Mouse (Mus musculus) forebrain, postnatal 0 days (tissue): ENCODE results near the gene Ccdc122. TPM values are rescaled to one million over a fixed set of nuclear protein-coding genes. Genes with fewer than 3 reads are reported as not detected.

Experiments
- ATAC-seq: fragments of 200-750 bp; cut with Nextera tagmentation; 2 replicates; pipeline ENCODE4 v1.8.0; 2017; ENCODE audit warnings: mild to moderate bottlenecking, moderate library complexity
- DNase-seq: peaks from one replicate; pipeline ENCODE4 v3.0.0-alpha.2; 2015
- H3K27ac ChIP-seq: fragments of 300-500 bp; sonication (generic); 2 replicates; pipeline ENCODE4 v1.5.1; 2014; ENCODE audit warnings: low read depth, mild to moderate bottlenecking, antibody characterized with exemption, low read length, moderate library complexity, mixed read lengths
- H3K27me3 ChIP-seq: fragments of 300-500 bp; sonication (generic); 2 replicates; pipeline ENCODE4 v1.6.1; 2014; ENCODE audit warnings: mild to moderate bottlenecking, low read length, mixed read lengths; ENCODE audit not compliant: insufficient read depth
- H3K36me3 ChIP-seq: fragments of 300-500 bp; sonication (generic); 2 replicates; pipeline ENCODE4 v1.6.1; 2014; ENCODE audit warnings: mild to moderate bottlenecking, moderate library complexity; ENCODE audit not compliant: insufficient read depth
- H3K4me1 ChIP-seq: fragments of 300-500 bp; sonication (generic); 2 replicates; pipeline ENCODE4 v1.6.1; 2014; ENCODE audit warnings: antibody characterized with exemption; ENCODE audit not compliant: insufficient read depth
- H3K4me2 ChIP-seq: fragments of 300-500 bp; sonication (generic); 2 replicates; pipeline ENCODE4 v1.6.1; 2014; ENCODE audit warnings: low read depth, mild to moderate bottlenecking, moderate library complexity
- H3K4me3 ChIP-seq: fragments of 300-500 bp; sonication (generic); 2 replicates; pipeline ENCODE4 v1.5.1; 2014; ENCODE audit warnings: low read depth, low read length, mixed read lengths
- H3K9ac ChIP-seq: fragments of 300-500 bp; sonication (generic); 2 replicates; pipeline ENCODE4 v1.6.1; 2014; ENCODE audit warnings: mild to moderate bottlenecking
- H3K9me3 ChIP-seq: fragments of 300-500 bp; sonication (generic); 2 replicates; pipeline ENCODE4 v1.6.1; 2016; ENCODE audit warnings: low read length
- CTCF ChIP-seq: sonication (generic); IDR thresholded peaks from 2 replicates; pipeline ENCODE4 v1.5.1; 2016; ENCODE audit warnings: antibody characterized with exemption, control low read depth, low read depth
- WGBS: fragments of 180-500 bp; shearing (Covaris S2); extraction: QIAGEN DNeasy Blood & Tissue Kit; methylation state at CpG from one replicate; pipeline ENCODE4 v1.1.7; 2014; 5-methylcytosine and 5-hydroxymethylcytosine counted together
- polyA plus RNA-seq: library from polyadenylated mRNA; unstranded; fragments of >200 nt; fragmentation: Nextera tagmentation; extraction: Ambion mirVana; gene quantifications from 2 replicates; pipeline ENCODE4 v1.2.1, GENCODE M21; 2015
- total RNA-seq: library from RNA; depleted of rRNA; stranded (reverse); fragments of >200 nt; gene quantifications from 2 replicates; pipeline ENCODE4 v1.2.3, GENCODE M21; 2014

The Ccdc122 gene
- total and polyA plus RNA-seq, 2 experiments from 2014 or later, result 0.43 to 1.0 TPM

- no peak for TF ChIP-seq CTCF
- 94% methylated on average over 5 of the region's 5 CpGs for WGBS
- H3K9ac ChIP-seq, result no peak overlapping the region
- DNase-seq (no peak), ATAC-seq (no peak)
- H3K36me3 ChIP-seq, result no peaks in the 10 kb centered on the region
- H3K4me2 ChIP-seq, result no peak overlapping the region
- no peak overlapping the region for H3K4me3 ChIP-seq
- H3K4me1 ChIP-seq, result no peaks in the 10 kb centered on the region
- no peak overlapping the region for H3K27ac ChIP-seq
- no peaks in the 10 kb centered on the region for H3K9me3 ChIP-seq
- H3K27me3 ChIP-seq, result no peaks in the 10 kb centered on the region
Observed at GRCm38 (mm10) chr14:77130612-77131011, 94.0 kb downstream of the Ccdc122 start.

- no peak for DNase-seq
- Histone ChIP-seq H3K9ac (no peak overlapping the region), H3K4me1 (no peaks in the 10 kb centered on the region), H3K9me3 (no peaks in the 10 kb centered on the region), H3K27ac (no peak overlapping the region), H3K36me3 (no peaks in the 10 kb centered on the region), H3K27me3 (no peaks in the 10 kb centered on the region), H3K4me3 (no peak overlapping the region), H3K4me2 (no peak overlapping the region)
- WGBS, result 24% methylated on average over 6 of the region's 6 CpGs
- TF ChIP-seq CTCF, result no peak
- no peak for ATAC-seq
Observed at GRCm38 (mm10) chr14:77136936-77137335, 100.4 kb downstream of the Ccdc122 start.

GRCm38 (mm10) chr14:77141324-77142282 lies 105.0 kb downstream of the Ccdc122 start:
- ATAC-seq, result peak; percentile 94
- no peak overlapping the region for H3K27ac ChIP-seq
- 26% methylated on average over 17 of the region's 17 CpGs for WGBS
- no peaks in the 10 kb centered on the region for H3K9me3 ChIP-seq
- H3K4me3 ChIP-seq, result no peak overlapping the region
- H3K36me3 ChIP-seq, result no peaks in the 10 kb centered on the region
- peak; percentile 95 for DNase-seq
- H3K27me3 ChIP-seq, result no peaks in the 10 kb centered on the region
- no peak overlapping the region for H3K9ac ChIP-seq
- H3K4me1 ChIP-seq, result no peaks in the 10 kb centered on the region
- TF ChIP-seq CTCF, result peak; percentile 84
- H3K4me2 ChIP-seq, result no peak overlapping the region

DNA sequence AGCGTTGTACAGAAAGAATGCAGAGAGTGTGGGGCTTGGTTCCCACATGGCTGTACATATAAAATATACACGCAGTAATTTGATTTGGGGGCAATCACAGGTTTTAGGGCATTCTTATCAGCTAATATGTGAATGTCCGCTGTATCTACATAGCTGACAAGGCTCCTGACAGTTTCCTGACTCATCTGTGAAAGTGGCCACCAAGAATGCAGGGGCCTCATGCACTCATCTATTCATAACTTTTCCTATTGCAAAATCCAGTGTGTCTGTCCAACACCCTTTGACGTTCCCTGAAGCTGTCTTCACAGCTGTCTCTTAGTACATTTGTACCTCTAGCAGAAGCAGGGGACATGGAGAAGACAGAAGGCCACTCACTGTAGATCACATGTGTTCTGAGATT lies 108.5 kb downstream of the Ccdc122 start:
- TF ChIP-seq CTCF, result no peak
- 85% methylated on average over 4 of the region's 4 CpGs for WGBS

GRCm38 (mm10) chr14:77147635-77148034 lies 111.1 kb downstream of the Ccdc122 start:
- Histone ChIP-seq H3K27me3 (no peaks in the 10 kb centered on the region), H3K9ac (no peak overlapping the region), H3K9me3 (no peaks in the 10 kb centered on the region), H3K36me3 (no peaks in the 10 kb centered on the region), H3K4me3 (no peak overlapping the region), H3K4me2 (no peak overlapping the region), H3K27ac (no peak overlapping the region), H3K4me1 (no peaks in the 10 kb centered on the region)
- DNase-seq (peak; percentile 29), ATAC-seq (peak; percentile 34; the same call in 1 of the 2 replicates)
- no peak for TF ChIP-seq CTCF
- 45% methylated on average over 1 of the region's 1 CpGs for WGBS

More for the DNA sequence above, 108.5 kb downstream of the Ccdc122 start:
- no peaks in the 10 kb centered on the region for H3K36me3 ChIP-seq
- H3K4me2 ChIP-seq, result no peak overlapping the region
- H3K27ac ChIP-seq, result no peak overlapping the region
- no peaks in the 10 kb centered on the region for H3K4me1 ChIP-seq
- no peak overlapping the region for H3K4me3 ChIP-seq
- ATAC-seq (no peak), DNase-seq (no peak)
- no peak overlapping the region for H3K9ac ChIP-seq
- H3K27me3 ChIP-seq, result no peaks in the 10 kb centered on the region
- H3K9me3 ChIP-seq, result no peaks in the 10 kb centered on the region

DNA sequence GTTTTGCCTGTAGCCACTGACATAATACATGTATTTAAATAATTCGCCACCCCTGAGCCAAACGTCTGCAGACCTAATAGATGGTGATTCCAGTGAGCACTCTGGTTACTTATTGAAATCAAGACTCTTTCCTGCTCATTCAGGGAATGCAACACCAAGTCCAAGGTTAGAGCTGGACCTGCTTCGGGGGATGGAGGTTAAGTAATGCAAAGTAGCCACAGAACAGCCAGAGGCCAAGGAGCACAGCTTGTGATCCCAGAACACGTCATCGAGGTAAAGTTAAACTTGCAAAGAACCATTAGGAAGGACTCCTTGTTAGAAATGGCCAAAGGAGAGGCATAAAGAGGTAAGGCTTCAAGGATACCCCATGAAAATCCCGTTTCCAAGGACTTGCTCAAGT lies 114.0 kb downstream of the Ccdc122 start:
- Histone ChIP-seq H3K4me1 (peaks cover 8% of the 10 kb centered on the region; the same call in 1 of the 2 replicates), H3K4me2 (no peak overlapping the region), H3K27ac (no peak overlapping the region), H3K4me3 (no peak overlapping the region), H3K36me3 (no peaks in the 10 kb centered on the region), H3K9me3 (no peaks in the 10 kb centered on the region), H3K27me3 (no peaks in the 10 kb centered on the region), H3K9ac (no peak overlapping the region)
- no peak for TF ChIP-seq CTCF
- DNase-seq (no peak), ATAC-seq (no peak)
- WGBS, result 82% methylated on average over 6 of the region's 6 CpGs

GRCm38 (mm10) chr14:77151431-77151830 lies 114.9 kb downstream of the Ccdc122 start:
- DNase-seq (peak; percentile 42), ATAC-seq (no peak)
- H3K9me3 ChIP-seq, result no peaks in the 10 kb centered on the region
- 78% methylated on average over 7 of the region's 7 CpGs for WGBS
- no peak overlapping the region for H3K27ac ChIP-seq
- no peaks in the 10 kb centered on the region for H3K36me3 ChIP-seq
- no peak for TF ChIP-seq CTCF
- H3K4me3 ChIP-seq, result no peak overlapping the region
- H3K9ac ChIP-seq, result no peak overlapping the region
- H3K4me1 ChIP-seq, result peaks cover 12% of the 10 kb centered on the region; the same call in 1 of the 2 replicates
- H3K4me2 ChIP-seq, result no peak overlapping the region
- no peaks in the 10 kb centered on the region for H3K27me3 ChIP-seq
